Mouse (Mus musculus): ENCODE results near the gene M6pr. TPM values are rescaled to one million over a fixed set of nuclear protein-coding genes. Genes with fewer than 3 reads are reported as not detected.

M6pr gene
- 48.1 and 49.9 TPM in 2 replicates for polyA plus RNA-seq (2015; fragmentation: Nextera tagmentation; extraction: Ambion mirVana)

GRCm38 (mm10) chr6:122308505-122309393 lies at the start of gene M6pr:
Gene M6pr (plus strand): TSS chr6:122308720.

GRCm38 (mm10) chr6:122282782-122283181 lies 25.7 kb upstream of the M6pr start, which contains the start of gene Klrg1:
Gene Klrg1 (minus strand): TSS chr6:122282882.

GRCm38 (mm10) chr6:122340349-122341000 lies 32.0 kb downstream of the M6pr start, which contains the start of gene Phc1:
Gene Phc1 (minus strand): TSS chr6:122340561.

Other genes with a start within 250 kb of the M6pr start
- gene Klrg1, start 25.8 kb upstream of the M6pr start, polyA plus RNA-seq (2015; fragmentation: Nextera tagmentation; extraction: Ambion mirVana) = 0.90 and 1.1 TPM in 2 replicates
- gene Phc1, start 31.8 kb downstream of the M6pr start, polyA plus RNA-seq (2015; fragmentation: Nextera tagmentation; extraction: Ambion mirVana) = 19.5 and 21.6 TPM in 2 replicates
- 86.5 and 87.8 TPM in 2 replicates for gene Rimklb, start 190.0 kb downstream of the M6pr start, polyA plus RNA-seq (2015; fragmentation: Nextera tagmentation; extraction: Ambion mirVana)
- 41.0 and 72.5 TPM in 2 replicates for gene Mfap5, start 197.1 kb downstream of the M6pr start, polyA plus RNA-seq (2015; fragmentation: Nextera tagmentation; extraction: Ambion mirVana)
- 0.15 and 0.43 TPM in 2 replicates for gene Aicda, start 245.1 kb downstream of the M6pr start, polyA plus RNA-seq (2015; fragmentation: Nextera tagmentation; extraction: Ambion mirVana)

All from neural tube, postnatal 0 days (tissue).